Comparison of ENCODE assay signal across 27 mouse cellular contexts in the genomic region with DNA sequence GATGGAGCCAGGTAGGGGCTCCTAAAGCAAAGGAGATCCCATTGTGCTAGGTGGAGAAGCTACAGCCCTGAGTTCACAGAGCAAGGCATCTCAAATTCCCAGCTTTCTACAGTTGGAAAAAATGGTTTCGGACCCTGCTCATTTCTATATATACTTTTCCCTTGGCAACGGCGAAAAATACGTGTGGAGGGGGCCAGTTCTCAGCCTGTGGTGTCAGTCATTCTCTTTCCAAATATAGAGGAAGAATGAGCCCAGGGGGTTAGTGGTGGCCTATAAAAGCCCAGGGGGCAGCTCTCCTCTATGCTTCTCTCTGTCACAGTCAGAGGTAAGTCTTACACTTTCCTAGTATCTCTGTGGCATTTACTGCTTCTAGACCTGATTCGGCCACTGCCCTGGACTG. TPM values are rescaled to one million over a fixed set of nuclear protein-coding genes. Genes with fewer than 3 reads are reported as not detected.
DNase-seq lines count a peak whose midpoint lies in the region; ATAC-seq and TF ChIP-seq lines count a peak whose summit lies in the region.
"Had no signal": no experiment of that assay in that cellular context is flagged by ENCODE, and none has a peak within 500 bp of the region (broad histone marks: within the 10 kb centered on the region; RNA-seq: fewer than 3 reads in every experiment).

Gene Myh3 (plus strand): TSS at position 301 of the 400 bp plus-strand sequence.

- intact Hi-C loops in gastrocnemius, postnatal 14 days (cut with DNase I; ENCODE audit: low total_unique reads): loop anchor here (2.0 kb wide), 1 partner anchor 49 kb away; no protein-coding TSS in a partner anchor
- intact Hi-C loops in gastrocnemius, adult 2 months (cut with DNase I): no loop called here
- intact Hi-C loops in heart, postnatal 10 days (cut with DNase I): no loop called here

- H3K36me3 ChIP-seq in limb, embryonic 12.5 days: no peaks in the 10 kb centered on the region
- H3K36me3 ChIP-seq in limb, embryonic 10.5 days: no peaks in the 10 kb centered on the region
- H3K36me3 ChIP-seq in embryonic facial prominence, embryonic 14.5 days (ENCODE audit: control insufficient read depth, insufficient read depth, low read length): no peaks in the 10 kb centered on the region
- no peaks in the 10 kb centered on the region for H3K36me3 ChIP-seq in limb, embryonic 15.5 days
- H3K36me3 ChIP-seq: forebrain, embryonic 15.5 days; hindbrain, embryonic 13.5 days; midbrain, embryonic 15.5 days had no signal

- H3K4me3 ChIP-seq in gastrocnemius, adult 2 months: no peak within 1 kb of the TSS
- no peak within 1 kb of the TSS for H3K4me3 ChIP-seq in limb, embryonic 12.5 days (replicated peaks)
- H3K4me3 ChIP-seq in limb, embryonic 10.5 days: no peak within 1 kb of the TSS
- H3K4me3 ChIP-seq in embryonic facial prominence, embryonic 14.5 days (ENCODE audit: low read depth, low read length): no peak within 1 kb of the TSS
- H3K4me3 ChIP-seq in limb, embryonic 15.5 days: 0 out of 2 replicates have a peak within 1 kb of the TSS, but pooled peaks have one; percentile 3
- H3K4me3 ChIP-seq: forebrain, embryonic 15.5 days; hindbrain, embryonic 13.5 days; midbrain, embryonic 15.5 days had no signal

- no peak for ATAC-seq in limb, embryonic 12.5 days (ENCODE audit: insufficient number of reproducible peaks, insufficient read depth, low FRiP score, low TSS enrichment, low read depth)
- ATAC-seq in embryonic facial prominence, embryonic 14.5 days (ENCODE audit: low read depth): no peak
- ATAC-seq in limb, embryonic 15.5 days (ENCODE audit: insufficient number of reproducible peaks, low FRiP score, low TSS enrichment, low read depth): no peak
- ATAC-seq: forebrain, embryonic 15.5 days; intestine, postnatal 0 days; midbrain, embryonic 15.5 days had no signal

- no peaks in the 10 kb centered on the region for H3K4me1 ChIP-seq in limb, embryonic 12.5 days (replicated peaks)
- peaks cover 16% of the 10 kb centered on the region for H3K4me1 ChIP-seq in limb, embryonic 10.5 days
- H3K4me1 ChIP-seq in embryonic facial prominence, embryonic 14.5 days (ENCODE audit: control insufficient read depth, insufficient read depth, low read length): no peaks in the 10 kb centered on the region
- no peaks in the 10 kb centered on the region for H3K4me1 ChIP-seq in limb, embryonic 15.5 days
- H3K4me1 ChIP-seq: midbrain, embryonic 15.5 days had no signal

- no peak within 1 kb of the TSS for H3K27ac ChIP-seq in gastrocnemius, adult 2 months
- no peak within 1 kb of the TSS for H3K27ac ChIP-seq in limb, embryonic 12.5 days
- no peak within 1 kb of the TSS for H3K27ac ChIP-seq in limb, embryonic 10.5 days
- H3K27ac ChIP-seq in embryonic facial prominence, embryonic 14.5 days (replicated peaks; ENCODE audit: low read depth, low read length): no peak within 1 kb of the TSS
- peak within 1 kb of the TSS; percentile 33; the same call in 1 of the 2 replicates for H3K27ac ChIP-seq in limb, embryonic 15.5 days
- H3K27ac ChIP-seq: forebrain, embryonic 15.5 days; hindbrain, embryonic 13.5 days; liver, embryonic 14.5 days; macrophage; midbrain, embryonic 15.5 days had no signal

- H3K27me3 ChIP-seq in limb, embryonic 12.5 days: peaks cover 8% of the 10 kb centered on the region
- H3K27me3 ChIP-seq in limb, embryonic 10.5 days (ENCODE audit: low read depth, poor library complexity, severe bottlenecking): peaks cover 9% of the 10 kb centered on the region
- H3K27me3 ChIP-seq in embryonic facial prominence, embryonic 14.5 days (replicated peaks; ENCODE audit: control insufficient read depth, insufficient read depth, low read length): 0 out of 2 replicates have a peak, but pooled peaks cover 2% of the 10 kb centered on the region
- H3K27me3 ChIP-seq in limb, embryonic 15.5 days: peaks cover 3% of the 10 kb centered on the region
- H3K27me3 ChIP-seq: forebrain, embryonic 15.5 days; midbrain, embryonic 15.5 days had no signal

- no peak within 1 kb of the TSS for H3K9ac ChIP-seq in limb, embryonic 12.5 days (replicated peaks)
- H3K9ac ChIP-seq in embryonic facial prominence, embryonic 14.5 days (ENCODE audit: low read depth, low read length): no peak within 1 kb of the TSS
- H3K9ac ChIP-seq in limb, embryonic 15.5 days: no peak within 1 kb of the TSS
- H3K9ac ChIP-seq: forebrain, embryonic 15.5 days; hindbrain, embryonic 13.5 days; liver, embryonic 14.5 days; midbrain, embryonic 15.5 days had no signal

- DNase-seq in gastrocnemius, postnatal 14 days: no peak
- DNase-seq in gastrocnemius, adult 2 months: no peak
- DNase-seq in limb, embryonic 10.5 days (ENCODE audit: low spot score): no peak
- peak; percentile 22 for DNase-seq in embryonic facial prominence, embryonic 14.5 days (ENCODE audit: low spot score)
- DNase-seq in testis, postnatal 14 days (ENCODE audit: low spot score): no peak
- no peak for DNase-seq in heart, postnatal 10 days
- DNase-seq: adrenal gland, postnatal 25 days; cerebellum, adult 11-12 months; cerebellum, adult 9-11 months; embryo, embryonic 11 days; heart, postnatal 36 days; kidney, postnatal 25 days; liver; lung, adult 2 months; lung, postnatal 10 days; spleen, adult 18-20 months; thymus, postnatal 4 days had no signal

- no peak for TF ChIP-seq CTCF in gastrocnemius, adult 2 months (IDR thresholded peaks at IDR 0.05)

- no peaks in the 10 kb centered on the region for H3K9me3 ChIP-seq in limb, embryonic 12.5 days
- H3K9me3 ChIP-seq in limb, embryonic 10.5 days (replicated peaks): no peaks in the 10 kb centered on the region
- no peaks in the 10 kb centered on the region for H3K9me3 ChIP-seq in embryonic facial prominence, embryonic 14.5 days (ENCODE audit: control insufficient read depth, low read length)
- H3K9me3 ChIP-seq in limb, embryonic 15.5 days: no peaks in the 10 kb centered on the region
- H3K9me3 ChIP-seq: forebrain, embryonic 15.5 days; hindbrain, embryonic 13.5 days; midbrain, embryonic 15.5 days had no signal

- WGBS in limb, embryonic 12.5 days: 86% methylated on average over 5 of the region's 5 CpGs
- 93% methylated on average over 5 of the region's 5 CpGs for WGBS in limb, embryonic 10.5 days
- WGBS in embryonic facial prominence, embryonic 14.5 days: 83% methylated on average over 5 of the region's 5 CpGs
- 84% methylated on average over 5 of the region's 5 CpGs for WGBS in limb, embryonic 15.5 days

- no peak within 1 kb of the TSS for H3K4me2 ChIP-seq in limb, embryonic 12.5 days
- H3K4me2 ChIP-seq in embryonic facial prominence, embryonic 14.5 days (ENCODE audit: low read depth, low read length): no peak within 1 kb of the TSS
- H3K4me2 ChIP-seq in limb, embryonic 15.5 days: no peak within 1 kb of the TSS
- H3K4me2 ChIP-seq: forebrain, embryonic 15.5 days; hindbrain, embryonic 13.5 days; midbrain, embryonic 15.5 days had no signal

RNA-seq across cellular contexts. Expression of gene Myh3, which starts in this region (rescaled TPM):
- 10 to 100 TPM; 33.8 to 49.2 TPM for total RNA-seq in gastrocnemius, postnatal 14 days (2021)
- total RNA-seq in gastrocnemius, adult 2 months (2021): 10 to 100 TPM in 1 of 2 experiments, 1 to 10 TPM in 1; 7.8 to 15.3 TPM
- polyA plus RNA-seq in limb, embryonic 12.5 days (2016; fragmentation: Nextera tagmentation; extraction: Ambion mirVana): 46.9 and 54.7 TPM in 2 replicates
- polyA plus RNA-seq in limb, embryonic 10.5 days (2016; fragmentation: Nextera tagmentation; extraction: Ambion mirVana): 0.24 and 0.78 TPM in 2 replicates
- polyA plus RNA-seq in embryonic facial prominence, embryonic 14.5 days (2014; fragmentation: Nextera tagmentation; extraction: Ambion mirVana): 368 and 488 TPM in 2 replicates
- polyA plus RNA-seq in limb, embryonic 15.5 days (2015; fragmentation: Nextera tagmentation; extraction: Ambion mirVana): 127 and 317 TPM in 2 replicates
- under 1 TPM in 1 of 2 experiments, not detected in 1; 0.05 TPM for total RNA-seq in heart, postnatal 10 days (2021)
- total RNA-seq: adrenal gland, postnatal 25 days; granulocyte monocyte progenitor cell, adult 5-6 weeks; heart, postnatal 36 days; neutrophil, adult 5-6 weeks had no signal

Comparison
In these comparisons a context has a peak if more than half of its experiments do, and no peak if none do; other contexts are left out.
1. RNA of gene Myh3 (total RNA-seq): 33.8 to 49.2 TPM in gastrocnemius, postnatal 14 days and 7.8 to 15.3 TPM in gastrocnemius, adult 2 months; 0.05 TPM in heart, postnatal 10 days; every median in the first group is over 4 times any median in the second.
2. RNA of gene Myh3 (polyA plus RNA-seq): 368 to 488 TPM in embryonic facial prominence, embryonic 14.5 days, 127 to 317 TPM in limb, embryonic 15.5 days and 46.9 to 54.7 TPM in limb, embryonic 12.5 days; 0.24 to 0.78 TPM in limb, embryonic 10.5 days; every median in the first group is over 10 times any median in the second.